Mouse (Mus musculus): ENCODE results near the gene Dnah11.

Gene Dnah11

DNA sequence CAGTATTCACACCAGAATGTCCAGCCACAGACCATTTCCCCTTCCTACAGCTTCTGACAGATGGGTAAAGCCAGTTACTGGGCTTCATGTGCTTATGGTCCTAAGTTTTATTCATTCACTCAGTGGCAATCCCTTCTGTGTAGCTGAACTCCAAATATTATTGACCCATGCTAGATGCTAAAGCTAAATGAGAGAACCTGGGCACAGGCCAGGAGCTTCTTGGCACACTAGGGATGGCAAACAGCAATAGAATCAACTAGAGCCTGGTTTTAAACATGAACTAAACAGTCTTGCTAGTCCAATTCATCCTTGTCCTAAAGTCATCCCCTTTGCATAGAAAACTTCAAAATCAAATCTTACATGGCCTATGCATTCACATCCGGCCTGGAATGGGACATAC, 113.6 kb downstream of the Dnah11 start:
- DNase-seq (ENCODE audit: low spot score in 2 of 2) = no peak

DNA sequence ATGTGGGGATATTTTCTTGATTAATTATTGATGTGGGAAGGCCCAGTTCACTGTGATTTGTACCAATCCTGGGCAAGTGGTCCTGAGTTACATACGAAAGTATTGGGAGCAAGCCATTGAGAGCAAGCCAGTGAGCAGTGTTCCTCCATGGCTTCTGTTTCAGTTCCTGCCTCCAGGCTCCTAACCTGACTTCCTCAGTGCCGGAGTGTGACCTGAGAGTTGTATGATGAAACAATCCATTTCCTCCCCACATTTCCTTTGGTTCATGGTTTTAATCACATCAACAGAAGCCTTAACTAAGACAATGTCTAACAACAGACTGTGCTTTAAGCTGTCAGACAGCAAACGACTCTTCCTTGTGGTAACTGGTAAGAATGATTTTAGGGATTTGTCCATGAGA, 114.0 kb downstream of the Dnah11 start:
- DNase-seq (ENCODE audit: low spot score in 2 of 2) = no peak

DNA sequence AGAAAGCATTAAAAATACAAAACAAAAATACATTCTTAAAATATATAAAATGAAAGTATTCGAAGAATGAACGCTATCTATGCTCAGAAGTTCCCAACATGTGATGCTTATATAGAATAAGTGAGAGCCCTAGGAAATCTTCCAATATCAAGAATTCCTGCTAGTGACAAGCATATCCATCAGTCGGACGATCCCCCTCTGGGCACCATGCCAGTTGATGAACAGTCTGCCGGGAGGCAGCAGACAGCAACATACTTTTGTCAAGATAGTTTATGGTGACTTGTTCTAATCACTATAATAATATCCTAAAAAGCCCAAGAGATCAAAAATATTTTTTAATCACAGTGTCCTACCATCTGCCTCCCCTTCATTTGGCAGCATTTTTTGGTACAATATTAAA, 114.7 kb downstream of the Dnah11 start:
- no peak for DNase-seq (ENCODE audit: low spot score in 2 of 2)

DNA sequence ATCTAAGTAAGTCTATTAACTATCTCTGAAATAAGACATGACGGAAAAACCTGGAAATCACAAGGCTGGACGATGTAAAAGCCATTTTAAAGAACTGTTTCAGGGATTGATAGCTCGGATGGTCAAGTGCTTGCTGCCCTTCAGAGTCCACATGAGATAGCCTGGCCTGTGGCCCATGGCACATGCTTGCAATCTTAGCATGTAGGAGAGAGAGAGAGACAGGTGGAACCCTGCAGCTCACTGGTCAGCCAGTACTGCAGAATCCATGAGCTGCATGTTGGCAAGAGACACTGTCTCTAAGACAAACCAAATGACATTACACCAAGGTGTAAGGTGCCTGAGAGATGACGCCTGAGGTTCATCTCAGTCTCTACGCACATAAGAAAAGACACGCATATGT, 118.4 kb downstream of the Dnah11 start:
- no peak for DNase-seq (ENCODE audit: low spot score in 2 of 2)

DNA sequence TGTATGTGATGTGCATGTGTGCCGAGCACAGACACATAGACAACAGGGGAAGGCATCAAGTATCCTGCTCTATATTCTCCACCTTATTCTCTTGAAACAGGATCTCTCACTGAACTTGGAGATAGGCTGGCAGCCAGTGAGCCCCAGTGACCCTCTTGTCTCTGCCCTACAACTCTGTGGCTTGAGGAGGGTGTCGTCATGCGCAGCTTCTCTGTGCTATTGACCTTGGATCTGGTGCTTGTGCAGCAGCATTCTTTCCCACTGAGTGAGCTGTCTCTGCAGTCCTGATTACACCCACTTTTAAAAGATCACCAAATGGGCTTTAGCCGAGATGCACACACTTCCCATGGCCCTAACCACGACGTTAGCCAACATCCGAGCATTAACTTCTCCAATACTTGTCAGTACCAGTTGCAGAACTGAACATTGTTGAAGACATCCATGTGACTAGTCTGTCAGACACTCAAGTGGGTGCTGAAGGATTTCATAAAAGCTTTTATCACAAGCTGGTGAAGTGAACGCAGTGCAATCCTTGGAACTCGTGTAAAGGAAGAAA, 120.3 kb downstream of the Dnah11 start:
- no peak for DNase-seq (ENCODE audit: low spot score in 2 of 2)

DNA sequence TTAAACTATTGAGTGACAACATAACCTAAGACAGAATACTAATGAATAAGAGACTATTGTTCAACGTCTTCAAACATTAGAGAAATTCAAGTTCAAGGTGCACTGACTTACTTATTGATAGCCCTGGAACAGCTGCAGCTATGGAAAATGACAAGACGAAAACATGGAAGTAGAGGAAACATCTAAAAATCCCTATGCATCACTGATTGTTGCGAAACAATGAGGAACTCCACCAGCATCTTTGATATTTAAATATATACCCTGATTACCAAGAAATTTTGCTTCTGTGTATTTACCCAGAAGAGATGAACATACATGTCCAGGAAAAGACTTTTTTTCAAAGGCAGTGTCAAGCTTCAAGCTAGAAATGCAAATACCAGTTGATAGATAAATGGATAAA, 122.0 kb downstream of the Dnah11 start:
- DNase-seq (ENCODE audit: low spot score in 2 of 2) = no peak

DNA sequence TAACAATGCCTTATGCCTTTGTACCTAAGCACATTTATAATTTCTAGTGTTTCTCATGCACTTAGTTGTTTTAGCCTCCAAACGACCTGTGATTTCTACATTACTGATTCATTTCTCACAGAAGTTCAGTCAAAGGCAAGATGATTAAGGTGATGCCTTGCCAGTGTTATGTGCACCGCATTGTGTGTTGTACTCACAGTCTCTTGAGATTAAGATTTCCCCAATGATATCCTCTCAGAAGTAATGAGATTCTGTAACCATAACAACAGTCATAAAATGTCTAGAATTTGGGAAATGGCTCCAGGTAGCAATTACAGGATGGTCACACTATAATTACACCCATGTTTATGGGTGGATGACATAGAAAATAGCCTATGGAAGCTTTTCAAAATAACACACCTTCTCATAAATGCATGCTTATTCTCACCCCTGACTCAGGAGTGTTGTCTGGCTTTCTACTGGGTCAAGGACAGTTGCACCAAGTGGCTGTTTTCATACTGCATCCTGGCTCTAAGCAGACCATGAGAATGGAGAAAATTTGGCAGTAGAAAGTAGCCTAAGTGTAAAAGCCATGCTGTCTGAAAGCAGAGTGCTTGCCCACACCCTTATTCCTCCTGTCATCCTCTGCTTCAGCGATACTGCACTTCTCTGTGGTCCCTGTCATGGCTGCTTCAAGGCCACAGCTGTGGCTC, 126.5 kb downstream of the Dnah11 start:
- no peak for DNase-seq (ENCODE audit: low spot score in 2 of 2)

DNA sequence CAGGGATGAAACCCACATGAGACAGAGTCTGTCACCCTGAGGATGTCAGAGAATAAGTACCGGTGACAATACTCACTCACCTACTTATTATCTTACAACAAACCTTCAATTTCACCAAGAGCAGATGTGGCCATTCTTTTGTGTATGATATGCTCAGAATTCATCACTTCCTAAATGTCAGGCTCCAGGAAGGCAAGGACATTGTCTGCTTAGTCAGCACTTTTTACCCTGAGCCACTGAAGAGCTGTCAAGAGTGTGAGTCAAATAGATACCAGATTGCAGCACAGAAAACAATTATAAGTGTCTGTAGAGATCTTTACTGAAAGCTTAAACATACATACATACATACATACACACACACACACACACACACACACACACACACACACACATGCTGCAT, 127.2 kb downstream of the Dnah11 start:
- DNase-seq (ENCODE audit: low spot score in 2 of 2) = no peak

DNA sequence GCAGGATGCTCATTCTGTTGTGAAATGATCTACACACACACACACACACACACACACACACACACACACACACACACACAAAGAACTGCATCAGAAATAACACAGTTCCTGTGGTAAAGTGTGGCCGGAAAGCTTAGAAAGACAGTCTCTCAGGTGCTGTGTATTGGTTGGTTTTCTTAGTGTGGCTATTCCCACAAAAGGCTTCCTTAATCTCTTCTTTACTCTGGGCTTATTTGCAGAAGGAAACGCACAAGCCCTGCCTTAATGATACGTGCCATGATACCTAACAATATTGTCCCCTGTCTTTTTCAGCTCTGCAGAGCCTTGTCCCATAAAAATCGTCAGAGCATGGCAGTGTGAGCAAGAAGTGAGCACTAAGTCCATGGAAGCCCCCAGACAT, 130.1 kb downstream of the Dnah11 start:
- no peak for DNase-seq (ENCODE audit: low spot score in 2 of 2)

DNA sequence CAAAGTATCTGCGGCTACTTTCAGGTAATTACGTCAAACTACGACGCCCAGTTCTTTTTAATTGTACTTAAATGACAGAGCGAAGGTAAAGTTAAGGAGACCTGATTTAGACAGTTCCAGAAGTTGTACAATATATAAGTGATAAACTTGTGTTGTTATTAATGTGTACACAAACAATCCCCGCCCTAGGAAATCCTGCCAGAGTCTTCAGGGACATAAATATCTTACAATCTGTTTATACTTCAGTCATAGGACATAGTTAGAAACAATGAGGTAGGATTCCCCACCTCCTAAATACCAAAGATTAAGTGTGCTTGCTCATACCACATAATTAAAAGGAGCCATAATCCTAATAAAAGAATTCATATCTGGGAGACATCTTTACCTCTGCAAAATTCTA, 136.5 kb downstream of the Dnah11 start:
- no peak for DNase-seq (ENCODE audit: low spot score in 2 of 2)

DNA sequence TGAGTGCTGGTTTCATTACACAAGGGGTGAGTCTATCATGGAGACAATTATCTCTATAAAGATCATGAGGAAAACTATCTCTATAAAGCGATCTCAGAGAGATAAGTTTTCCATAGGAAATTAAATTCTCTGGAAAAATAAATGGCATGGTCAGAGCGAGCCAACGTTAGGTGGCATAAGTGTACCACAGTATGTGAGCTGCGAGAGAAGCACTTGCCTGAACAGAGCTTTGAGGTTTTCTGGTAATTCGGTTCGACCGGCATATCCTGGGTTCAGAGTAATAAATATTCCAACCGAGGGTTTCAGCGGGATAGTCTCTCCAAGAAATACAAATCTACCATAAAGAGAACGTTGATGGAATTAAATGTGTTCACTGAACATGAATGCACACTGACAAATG, 142.0 kb downstream of the Dnah11 start:
- peak in 1 of 2 experiments; percentile 32 for DNase-seq (ENCODE audit: low spot score in 2 of 2)

DNA sequence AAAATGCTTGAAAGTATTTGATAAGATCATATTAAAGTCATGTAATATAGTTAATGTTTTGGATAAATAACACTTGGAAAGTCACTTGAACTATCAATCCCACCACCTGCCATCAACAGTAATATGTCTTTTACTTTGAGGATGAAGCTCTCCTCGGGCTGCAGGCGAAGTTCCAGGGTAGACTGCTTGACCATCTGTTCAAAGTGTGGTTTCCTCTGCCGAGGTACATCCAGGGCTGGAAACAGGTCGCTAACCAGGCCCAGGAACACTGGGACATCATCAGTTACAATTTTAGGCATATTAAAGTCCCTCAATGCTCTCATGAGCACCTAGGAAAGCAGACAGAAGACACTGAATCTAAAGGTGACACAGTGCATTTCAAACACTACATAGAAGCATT, 153.5 kb downstream of the Dnah11 start:
- DNase-seq (ENCODE audit: low spot score in 2 of 2) = no peak

DNA sequence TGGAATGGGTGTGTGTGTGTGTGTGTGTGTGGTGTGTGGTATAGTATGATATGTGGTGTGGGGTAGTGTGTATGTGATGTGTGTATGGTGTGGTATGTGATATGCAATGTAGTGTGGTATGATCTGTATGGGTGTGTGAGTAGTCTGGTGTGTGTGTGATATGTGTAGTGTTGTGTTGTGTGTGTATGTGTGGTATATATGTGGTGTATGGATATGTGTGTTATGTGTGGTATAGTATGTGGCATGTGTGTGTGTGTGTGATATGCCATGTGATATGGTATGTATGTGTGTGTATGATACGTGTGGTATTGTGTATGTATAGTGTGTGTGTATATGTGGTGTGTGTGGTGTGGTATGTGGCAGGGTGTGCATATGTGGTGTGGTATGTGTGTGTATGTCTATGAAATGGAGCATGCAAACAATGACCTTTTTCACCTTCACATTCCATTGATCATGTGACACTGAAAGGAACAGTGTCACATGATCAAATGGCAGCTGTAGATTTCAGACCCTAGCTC, 155.7 kb downstream of the Dnah11 start:
- no peak for DNase-seq (ENCODE audit: low spot score in 2 of 2)

DNA sequence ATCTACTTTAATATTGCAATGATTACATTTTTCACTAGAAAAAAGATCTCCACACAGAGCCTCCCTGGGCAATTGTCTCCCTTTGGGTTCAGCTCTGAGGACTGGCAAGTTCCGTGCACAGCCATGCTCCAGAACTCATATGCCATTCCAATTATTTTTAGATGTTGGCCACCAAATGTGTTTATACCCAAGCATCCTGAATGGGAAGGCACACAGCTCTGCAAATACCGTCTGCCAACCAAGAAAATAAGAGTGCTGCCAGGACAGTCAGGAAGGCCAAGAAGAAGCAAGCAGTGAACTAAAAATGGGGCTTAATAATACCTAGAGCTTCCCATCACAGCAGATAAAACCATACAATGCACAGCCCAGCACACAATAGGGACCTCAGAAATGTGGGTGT, 156.6 kb downstream of the Dnah11 start:
- DNase-seq (ENCODE audit: low spot score in 2 of 2) = no peak

DNA sequence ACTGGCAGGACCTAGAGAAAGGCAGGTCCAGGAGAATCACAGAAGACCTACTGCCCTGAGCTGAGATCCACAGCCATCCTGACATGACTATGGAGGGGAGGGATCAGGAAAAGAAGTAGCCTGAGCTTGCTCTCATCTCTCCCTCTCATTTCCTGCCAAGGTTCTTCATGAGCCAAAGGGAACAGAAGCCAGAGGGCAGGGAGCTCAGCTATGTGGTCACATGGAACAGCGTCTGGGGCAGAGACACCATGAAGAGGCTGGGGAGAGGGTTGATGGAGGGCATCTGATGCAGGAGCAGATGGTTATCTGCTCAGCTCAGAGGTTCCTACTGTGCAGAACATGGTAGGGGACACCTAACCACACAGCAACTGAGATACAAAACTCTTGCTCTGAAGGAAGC, 163.9 kb downstream of the Dnah11 start:
- DNase-seq (ENCODE audit: low spot score in 2 of 2) = no peak

DNA sequence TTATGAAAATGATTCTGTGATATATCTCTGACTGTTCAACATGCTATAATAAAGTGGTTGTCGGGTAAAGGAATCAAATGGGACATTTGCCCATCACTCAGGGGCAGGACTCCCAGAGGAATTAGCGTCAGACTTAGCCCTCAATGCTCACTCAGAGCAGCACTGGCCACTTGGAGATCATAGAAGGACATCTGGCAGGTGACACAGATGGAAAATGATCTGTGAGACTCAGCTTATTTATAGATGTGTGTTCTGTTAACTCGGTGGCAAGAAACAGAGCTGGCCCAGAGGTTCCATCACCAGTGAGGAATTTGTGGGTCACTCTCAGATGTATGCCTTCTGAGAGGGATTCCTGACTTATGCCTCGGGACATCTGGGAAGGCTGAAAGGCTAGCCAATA, 173.1 kb downstream of the Dnah11 start:
- no peak for DNase-seq (ENCODE audit: low spot score in 2 of 2)

DNA sequence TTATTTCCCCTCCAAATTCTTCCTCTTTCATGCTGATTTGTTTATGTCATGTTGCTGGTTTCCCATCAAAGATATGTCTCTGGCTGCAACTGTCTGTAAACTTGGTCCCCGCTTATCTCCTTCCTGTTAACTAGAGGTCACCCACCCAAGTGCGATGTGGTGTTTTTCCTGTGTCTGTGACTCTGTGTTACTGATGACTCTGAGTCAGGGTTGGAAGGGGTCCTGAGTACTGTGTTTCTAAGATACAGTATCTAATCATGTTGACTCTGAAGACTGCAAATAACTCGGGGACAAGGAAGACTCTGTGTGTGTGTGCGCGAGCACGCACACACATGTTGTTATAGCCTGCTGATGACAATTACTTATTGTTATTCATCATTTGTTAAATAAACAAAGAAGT, 179.9 kb downstream of the Dnah11 start:
- no peak for DNase-seq (ENCODE audit: low spot score in 2 of 2)

DNA sequence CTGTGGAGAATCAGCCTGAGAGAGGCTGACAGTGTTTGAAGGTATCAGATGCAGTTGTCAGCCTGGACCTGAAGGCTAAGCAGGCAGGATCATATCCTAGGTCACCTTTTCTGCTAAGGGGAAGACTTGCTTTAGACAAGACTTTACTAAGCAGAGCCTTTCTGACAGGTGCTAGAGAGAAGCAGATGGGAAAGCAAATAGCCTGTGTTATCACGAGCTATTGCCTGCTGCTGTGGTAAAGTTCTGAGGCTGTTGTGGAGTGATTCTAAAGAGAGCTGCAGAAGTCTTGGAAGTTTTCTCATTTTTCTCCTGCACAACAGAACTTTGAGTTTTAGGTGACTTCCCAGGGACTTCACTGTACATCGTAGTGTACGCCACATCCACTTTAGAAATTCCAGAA, 185.0 kb downstream of the Dnah11 start:
- DNase-seq (ENCODE audit: low spot score in 2 of 2) = no peak

DNA sequence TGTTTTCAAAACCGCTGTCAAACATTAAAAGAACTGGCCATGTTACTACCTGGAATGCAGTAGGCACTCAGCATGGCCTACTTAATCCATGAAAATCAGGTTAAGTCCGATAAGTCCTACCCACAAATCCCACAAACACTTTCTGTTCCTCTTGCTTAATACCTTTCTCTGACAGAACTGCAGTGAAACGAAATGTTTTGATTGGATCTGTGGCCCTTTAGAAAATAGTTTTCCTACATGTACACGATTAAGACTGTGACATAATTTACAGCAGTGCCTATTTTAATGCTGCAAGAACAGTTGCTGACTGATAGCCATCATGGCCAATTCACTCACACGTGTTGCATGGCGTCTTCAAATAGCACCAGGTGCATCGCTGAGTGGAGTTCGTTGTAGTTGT, 186.9 kb downstream of the Dnah11 start:
- DNase-seq (ENCODE audit: low spot score in 2 of 2) = no peak

DNA sequence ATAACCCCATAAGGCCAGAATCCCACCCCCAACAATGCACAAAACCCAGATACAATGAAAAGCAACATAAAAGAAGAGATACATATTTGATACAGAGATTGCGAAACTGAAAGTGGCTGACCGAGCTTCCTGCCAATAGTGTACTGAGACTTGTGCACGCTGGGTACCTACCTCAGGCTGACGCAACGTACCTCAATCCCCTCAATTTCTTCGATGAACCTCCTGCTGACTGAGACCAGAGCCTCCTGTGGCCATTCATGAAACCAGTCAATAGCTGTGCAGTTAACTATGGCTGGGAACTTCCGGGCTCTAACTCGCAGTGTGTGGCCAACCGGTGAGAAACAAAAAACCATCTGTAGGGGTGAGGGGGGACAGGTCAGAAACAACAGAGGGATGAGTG, 203.9 kb downstream of the Dnah11 start:
- no peak for DNase-seq (ENCODE audit: low spot score in 2 of 2)

DNA sequence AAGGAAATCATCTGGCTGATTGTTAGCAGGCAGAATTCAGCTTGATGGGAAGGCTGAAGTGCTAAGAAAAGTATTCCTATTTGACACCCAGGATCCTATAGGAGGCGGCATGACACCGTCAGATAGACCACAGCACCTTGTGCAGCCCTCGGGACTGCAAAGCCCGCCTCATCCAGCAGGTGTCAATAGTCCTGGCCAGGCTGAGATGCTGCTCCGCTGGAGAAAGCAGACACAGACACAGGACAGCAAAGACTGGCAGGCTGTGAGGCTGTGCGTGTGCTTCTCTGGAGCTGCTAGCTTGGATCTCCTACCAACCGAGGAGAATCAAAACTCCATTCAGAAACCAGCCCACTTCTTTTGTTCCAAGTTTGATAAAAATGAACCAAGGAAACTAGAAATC, 205.3 kb downstream of the Dnah11 start:
- DNase-seq (ENCODE audit: low spot score in 2 of 2) = peak; percentile 14 to 55

DNA sequence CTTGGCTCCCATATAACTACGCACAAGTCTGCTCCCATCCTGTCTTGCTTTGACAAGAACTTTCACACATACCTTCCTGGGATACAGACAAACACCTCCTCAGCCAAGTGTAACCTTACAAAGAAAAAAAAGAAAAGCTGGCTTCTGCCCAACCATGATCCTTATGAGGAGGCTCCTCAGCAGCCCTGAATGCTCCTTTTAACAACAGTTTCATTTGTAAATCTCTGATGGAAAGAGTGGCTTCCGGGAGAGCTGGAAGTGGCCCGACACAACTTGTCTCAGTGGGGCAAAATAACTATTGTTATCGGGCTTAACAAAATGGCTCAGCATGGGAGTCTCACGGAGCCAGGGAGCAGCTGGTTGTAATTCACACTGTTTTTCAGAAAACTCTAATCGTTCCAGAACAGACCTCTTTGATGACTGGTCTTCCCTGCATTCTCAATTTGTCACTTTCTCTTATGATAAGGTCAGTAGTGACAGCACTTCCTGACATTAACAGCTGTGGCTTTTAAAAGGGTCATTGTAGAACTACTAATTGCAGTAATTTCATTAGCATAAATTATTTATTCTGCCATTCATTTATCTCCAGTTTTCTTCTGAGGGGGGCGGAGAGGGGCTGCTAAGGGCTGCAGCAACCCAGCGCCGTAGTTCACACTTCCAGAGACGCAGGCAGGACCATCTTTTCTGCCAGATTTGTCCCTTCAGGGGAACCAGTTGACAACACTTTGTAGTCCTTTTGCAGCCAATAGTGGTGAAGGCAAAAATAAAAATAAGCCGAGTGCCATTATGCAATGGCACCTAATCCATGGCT, 209.6 kb downstream of the Dnah11 start:
- DNase-seq (ENCODE audit: low spot score in 2 of 2) = peak in 1 of 2 experiments; percentile 0

DNA sequence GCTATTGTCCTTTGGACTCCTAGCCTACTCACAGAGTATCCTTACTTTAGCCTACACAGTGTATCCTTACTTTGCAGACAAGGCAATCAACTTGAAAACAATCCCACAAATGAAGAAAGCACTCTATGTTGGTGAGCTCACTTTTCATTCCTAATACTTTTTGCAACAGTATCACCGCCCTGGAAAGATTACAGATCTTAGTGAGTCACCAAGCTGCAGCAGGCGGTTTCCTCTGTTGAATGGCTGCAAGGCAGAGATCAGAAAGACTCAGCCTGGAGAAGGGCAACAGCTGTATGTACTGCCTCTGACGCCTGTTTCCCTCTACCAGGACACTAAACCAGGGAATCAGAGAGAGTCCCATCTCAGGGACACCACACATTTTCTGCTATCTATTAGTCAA, 218.5 kb downstream of the Dnah11 start:
- DNase-seq (ENCODE audit: low spot score in 2 of 2) = no peak
